Mouse (Mus musculus) forebrain, embryonic 11.5 days (tissue): ENCODE measurements around the gene Nrgn. TPM values are rescaled to one million over a fixed set of nuclear protein-coding genes. Genes with fewer than 3 reads are reported as not detected.

Experiments
- ATAC-seq: fragments of 200-750 bp; cut with Nextera tagmentation; replicated peaks from 2 replicates; pipeline ENCODE4 v1.8.0; 2017; ENCODE audit warnings: moderate TSS enrichment; ENCODE audit not compliant: low FRiP score
- DNase-seq: peaks from one replicate; pipeline ENCODE4 v3.0.0-alpha.2; 2017; ENCODE audit warnings: low spot score
- H3K27ac ChIP-seq: fragments of 300-500 bp; sonication (generic); 2 replicates; pipeline ENCODE4 v1.5.1; 2014; ENCODE audit warnings: low read depth, low read length
- H3K27me3 ChIP-seq: fragments of 300-500 bp; sonication (generic); 2 replicates; pipeline ENCODE4 v1.6.1; 2014; ENCODE audit warnings: mild to moderate bottlenecking, low read length, mixed read lengths; ENCODE audit not compliant: control insufficient read depth, insufficient read depth
- H3K36me3 ChIP-seq: fragments of 300-500 bp; sonication (generic); 2 replicates; pipeline ENCODE4 v1.6.1; 2014; ENCODE audit warnings: mild to moderate bottlenecking, low read length, moderate library complexity, mixed read lengths; ENCODE audit not compliant: control insufficient read depth, insufficient read depth
- H3K4me1 ChIP-seq: fragments of 300-500 bp; sonication (generic); replicated peaks from 2 replicates; pipeline ENCODE4 v1.6.1; 2014; ENCODE audit warnings: low read length, mixed read lengths; ENCODE audit not compliant: control insufficient read depth, insufficient read depth
- H3K4me2 ChIP-seq: fragments of 300-500 bp; sonication (generic); 2 replicates; pipeline ENCODE4 v1.6.1; 2014; ENCODE audit warnings: low read depth, mild to moderate bottlenecking, low read length, moderate library complexity, mixed read lengths; ENCODE audit not compliant: severe bottlenecking
- H3K4me3 ChIP-seq: fragments of 300-500 bp; sonication (generic); 2 replicates; pipeline ENCODE4 v1.5.1; 2014; ENCODE audit warnings: low read depth, low read length
- H3K9ac ChIP-seq: fragments of 300-500 bp; sonication (generic); 2 replicates; pipeline ENCODE4 v1.6.1; 2014; ENCODE audit warnings: low read length
- H3K9me3 ChIP-seq: fragments of 300-500 bp; sonication (generic); 2 replicates; pipeline ENCODE4 v1.6.1; 2016; ENCODE audit warnings: low read length, mixed read lengths; ENCODE audit not compliant: control insufficient read depth
- WGBS: fragments of 180-500 bp; shearing (Covaris S2); extraction: QIAGEN DNeasy Blood & Tissue Kit; methylation state at CpG from one replicate; pipeline ENCODE4 v1.1.7; 2014; 5-methylcytosine and 5-hydroxymethylcytosine counted together
- polyA plus RNA-seq: library from polyadenylated mRNA; unstranded; fragments of >200 nt; fragmentation: Nextera tagmentation; extraction: Ambion mirVana; gene quantifications from 2 replicates; pipeline ENCODE4 v1.2.1, GENCODE M21; 2014

The Nrgn gene
- 2.7 and 3.4 TPM in 2 replicates for polyA plus RNA-seq

- H3K9ac ChIP-seq: peak within 1 kb of the TSS; percentile 49
- WGBS: 5% methylated on average over 31 of the region's 31 CpGs
- ATAC-seq: peak; percentile 94
- peaks cover 13% of the 10 kb centered on the region for H3K4me1 ChIP-seq
- DNase-seq: peak; percentile 88
- no peaks in the 10 kb centered on the region for H3K9me3 ChIP-seq
- no peaks in the 10 kb centered on the region for H3K36me3 ChIP-seq
- peak within 1 kb of the TSS; percentile 33 for H3K4me3 ChIP-seq
- H3K4me2 ChIP-seq: peak within 1 kb of the TSS; percentile 97
- peaks cover 34% of the 10 kb centered on the region for H3K27me3 ChIP-seq
- no peak within 1 kb of the TSS for H3K27ac ChIP-seq
Measured at GRCm38 (mm10) chr9:37552536-37553293, at the start of gene Nrgn. Nrgn (minus strand) TSS chr9:37552904.

DNA sequence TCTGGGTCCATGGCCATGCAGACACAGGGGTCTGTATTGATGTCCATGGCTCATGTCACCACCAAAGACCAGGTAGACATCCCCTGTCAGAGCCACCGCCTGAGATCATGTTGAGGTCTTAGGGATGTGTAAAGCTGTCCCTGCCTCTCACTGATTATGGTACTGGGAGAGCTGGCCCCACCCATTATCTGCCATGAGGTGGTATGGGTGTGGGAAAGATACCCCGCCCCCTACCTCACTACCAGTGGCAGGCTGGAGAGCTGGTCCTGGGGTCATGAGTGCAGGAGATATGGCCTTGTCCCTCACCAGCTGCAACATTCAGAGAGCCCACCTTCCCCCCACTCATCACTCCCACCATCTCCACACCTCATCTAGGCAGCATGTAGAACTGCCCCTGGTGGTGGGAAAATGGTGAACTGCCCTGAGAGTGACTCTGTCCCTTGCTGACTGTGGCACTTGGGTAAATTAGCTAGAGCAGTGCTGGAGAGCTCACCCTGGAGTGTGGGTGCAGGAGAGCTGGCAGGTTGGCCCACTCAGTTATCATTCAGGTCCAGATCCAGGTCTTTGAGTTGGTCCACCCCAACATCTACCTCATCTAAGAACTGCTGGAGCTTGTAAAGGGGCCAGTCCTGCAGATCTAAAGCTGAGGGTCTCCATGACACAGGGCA lies 48.0 kb upstream of the Nrgn start:
- no peaks in the 10 kb centered on the region for H3K9me3 ChIP-seq
- no peak overlapping the region for H3K9ac ChIP-seq
- DNase-seq (no peak), ATAC-seq (no peak)
- no peak overlapping the region for H3K4me3 ChIP-seq
- no peaks in the 10 kb centered on the region for H3K27me3 ChIP-seq
- H3K36me3 ChIP-seq: no peaks in the 10 kb centered on the region
- H3K4me1 ChIP-seq: no peaks in the 10 kb centered on the region
- 86% methylated on average over 2 of the region's 2 CpGs for WGBS
- no peak overlapping the region for H3K4me2 ChIP-seq
- H3K27ac ChIP-seq: no peak overlapping the region

GRCm38 (mm10) chr9:37598637-37599036 lies 45.9 kb upstream of the Nrgn start:
- H3K4me1 ChIP-seq: no peaks in the 10 kb centered on the region
- no peak overlapping the region for H3K9ac ChIP-seq
- H3K4me2 ChIP-seq: no peak overlapping the region
- 87% methylated on average over 2 of the region's 2 CpGs for whole genome bisulfite sequencing
- H3K36me3 ChIP-seq: no peaks in the 10 kb centered on the region
- no peaks in the 10 kb centered on the region for H3K9me3 ChIP-seq
- DNase-seq: no peak
- no peak for ATAC-seq
- H3K4me3 ChIP-seq: no peak overlapping the region
- H3K27ac ChIP-seq: no peak overlapping the region
- no peaks in the 10 kb centered on the region for H3K27me3 ChIP-seq

- no peak for DNase-seq
- Histone ChIP-seq H3K4me1 (no peaks in the 10 kb centered on the region), H3K4me3 (no peak overlapping the region), H3K9me3 (no peaks in the 10 kb centered on the region; the same call in 1 of the 2 replicates), H3K27ac (no peak overlapping the region), H3K36me3 (no peaks in the 10 kb centered on the region), H3K4me2 (no peak overlapping the region), H3K27me3 (no peaks in the 10 kb centered on the region), H3K9ac (no peak overlapping the region)
- 89% methylated on average over 1 of the region's 1 CpGs for WGBS
- no peak for ATAC-seq
Measured at GRCm38 (mm10) chr9:37595570-37595969, 42.9 kb upstream of the Nrgn start.

- Histone ChIP-seq H3K4me2 (no peak overlapping the region), H3K27me3 (no peaks in the 10 kb centered on the region), H3K4me3 (no peak overlapping the region), H3K9me3 (no peaks in the 10 kb centered on the region; the same call in 1 of the 2 replicates), H3K4me1 (no peaks in the 10 kb centered on the region), H3K9ac (no peak overlapping the region), H3K27ac (no peak overlapping the region), H3K36me3 (no peaks in the 10 kb centered on the region)
- no peak for DNase-seq
- WGBS: 91% methylated on average over 3 of the region's 3 CpGs
- no peak for ATAC-seq
Measured at GRCm38 (mm10) chr9:37593690-37594089, 41.0 kb upstream of the Nrgn start.

DNA sequence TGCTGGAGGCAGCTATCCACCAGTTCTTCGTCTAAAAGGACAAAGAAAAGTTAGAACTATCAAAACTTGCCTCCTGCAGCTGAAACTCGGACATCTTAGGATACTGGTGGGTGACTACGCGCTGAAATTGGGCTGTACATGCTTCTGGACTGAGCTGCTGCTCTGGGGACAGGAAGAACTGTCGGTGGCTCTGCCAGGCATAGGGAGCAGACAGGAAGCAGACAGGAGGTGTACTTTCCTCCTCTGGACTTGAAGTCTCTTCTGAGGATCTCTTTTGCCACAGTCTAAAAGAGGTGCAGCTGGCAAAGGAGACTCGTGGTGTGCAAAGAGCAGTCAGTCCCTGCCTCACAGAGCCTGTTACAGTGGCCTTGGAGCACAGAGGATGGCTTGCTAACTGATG lies 39.9 kb upstream of the Nrgn start:
- H3K27me3 ChIP-seq: no peaks in the 10 kb centered on the region
- no peak for DNase-seq
- no peak overlapping the region for H3K4me3 ChIP-seq
- no peak overlapping the region for H3K9ac ChIP-seq
- WGBS: 69% methylated on average over 6 of the region's 6 CpGs
- no peak overlapping the region for H3K4me2 ChIP-seq
- H3K9me3 ChIP-seq: no peaks in the 10 kb centered on the region; the same call in 1 of the 2 replicates
- no peak overlapping the region for H3K27ac ChIP-seq
- ATAC-seq: no peak
- no peaks in the 10 kb centered on the region for H3K4me1 ChIP-seq
- no peaks in the 10 kb centered on the region for H3K36me3 ChIP-seq

DNA sequence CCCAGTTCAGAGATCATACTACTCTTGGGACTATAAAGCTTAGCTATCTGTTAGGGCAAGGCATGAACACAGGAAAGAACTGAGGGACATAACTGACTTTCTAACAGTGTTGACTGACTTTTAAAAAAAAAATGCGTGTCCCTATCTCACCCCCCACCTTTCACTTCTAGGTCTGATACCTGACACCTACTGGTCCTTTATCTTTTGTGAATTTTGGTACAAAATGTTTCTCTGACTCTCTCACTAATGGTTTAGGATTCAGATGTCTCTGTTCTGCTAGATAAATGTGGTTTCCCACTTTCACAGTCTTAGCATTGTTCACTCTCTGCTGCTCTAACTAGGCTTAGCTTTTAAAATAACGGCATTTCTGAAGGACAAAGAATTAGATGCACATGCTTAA lies 39.3 kb upstream of the Nrgn start:
- Histone ChIP-seq H3K27ac (no peak overlapping the region), H3K4me3 (no peak overlapping the region), H3K4me2 (no peak overlapping the region), H3K27me3 (no peaks in the 10 kb centered on the region), H3K36me3 (no peaks in the 10 kb centered on the region), H3K9ac (no peak overlapping the region), H3K4me1 (no peaks in the 10 kb centered on the region), H3K9me3 (no peaks in the 10 kb centered on the region; the same call in 1 of the 2 replicates)
- DNase-seq: no peak
- no peak for ATAC-seq
- 81% methylated on average over 2 of the region's 2 CpGs for WGBS

GRCm38 (mm10) chr9:37590381-37590780 lies 37.7 kb upstream of the Nrgn start:
- Histone ChIP-seq H3K27ac (no peak overlapping the region), H3K9ac (no peak overlapping the region), H3K36me3 (no peaks in the 10 kb centered on the region), H3K4me2 (no peak overlapping the region), H3K4me3 (no peak overlapping the region), H3K9me3 (no peaks in the 10 kb centered on the region; the same call in 1 of the 2 replicates), H3K4me1 (no peaks in the 10 kb centered on the region), H3K27me3 (no peaks in the 10 kb centered on the region)
- DNase-seq (no peak), ATAC-seq (no peak)
- WGBS: 85% methylated on average over 4 of the region's 4 CpGs
